Mouse (Mus musculus): ENCODE results near the gene Nf2. TPM values are rescaled to one million over a fixed set of nuclear protein-coding genes. Genes with fewer than 3 reads are reported as not detected.

Nf2 gene
- polyA plus RNA-seq, 1 experiment: 67.9 TPM

- DNase-seq (ENCODE audit: extremely low spot score in 1 of 2, low spot score in 1 of 2): no peak
These were observed 94.5 kb downstream of the Nf2 start for GRCm38 (mm10) chr11:4754867-4755266.

- DNase-seq (ENCODE audit: extremely low spot score in 1 of 2, low spot score in 1 of 2): no peak
These were observed 95.3 kb downstream of the Nf2 start for GRCm38 (mm10) chr11:4754036-4754435.

GRCm38 (mm10) chr11:4752836-4753235, 96.5 kb downstream of the Nf2 start:
- no peak for DNase-seq (ENCODE audit: extremely low spot score in 1 of 2, low spot score in 1 of 2)

GRCm38 (mm10) chr11:4750263-4750662, 99.1 kb downstream of the Nf2 start:
- no peak for DNase-seq (ENCODE audit: extremely low spot score in 1 of 2, low spot score in 1 of 2)

- DNase-seq (ENCODE audit: extremely low spot score in 1 of 2, low spot score in 1 of 2): no peak
These were observed 102.1 kb downstream of the Nf2 start for GRCm38 (mm10) chr11:4747285-4747684.

- no peak for DNase-seq (ENCODE audit: extremely low spot score in 1 of 2, low spot score in 1 of 2)
These were observed 102.6 kb downstream of the Nf2 start, which contains the start of gene Cabp7 for GRCm38 (mm10) chr11:4746733-4747132. Gene Cabp7 (minus strand): TSS chr11:4746778.

GRCm38 (mm10) chr11:4745969-4746368, 103.4 kb downstream of the Nf2 start:
- no peak for DNase-seq (ENCODE audit: extremely low spot score in 1 of 2, low spot score in 1 of 2)

GRCm38 (mm10) chr11:4744691-4745090, 104.6 kb downstream of the Nf2 start:
- no peak for DNase-seq (ENCODE audit: extremely low spot score in 1 of 2, low spot score in 1 of 2)

GRCm38 (mm10) chr11:4740785-4741184, 108.6 kb downstream of the Nf2 start:
- no peak for DNase-seq (ENCODE audit: extremely low spot score in 1 of 2, low spot score in 1 of 2)

GRCm38 (mm10) chr11:4738719-4739118, 110.6 kb downstream of the Nf2 start:
- DNase-seq (ENCODE audit: extremely low spot score in 1 of 2, low spot score in 1 of 2): no peak

GRCm38 (mm10) chr11:4737682-4738081, 111.7 kb downstream of the Nf2 start:
- no peak for DNase-seq (ENCODE audit: extremely low spot score in 1 of 2, low spot score in 1 of 2)

GRCm38 (mm10) chr11:4736355-4736754, 113.0 kb downstream of the Nf2 start:
- no peak for DNase-seq (ENCODE audit: extremely low spot score in 1 of 2, low spot score in 1 of 2)

- no peak for DNase-seq (ENCODE audit: extremely low spot score in 1 of 2, low spot score in 1 of 2)
These were observed 115.2 kb downstream of the Nf2 start for GRCm38 (mm10) chr11:4734179-4734578.

- DNase-seq (ENCODE audit: extremely low spot score in 1 of 2, low spot score in 1 of 2): no peak
These were observed 117.6 kb downstream of the Nf2 start for GRCm38 (mm10) chr11:4731781-4732180.

GRCm38 (mm10) chr11:4730913-4731312, 118.4 kb downstream of the Nf2 start:
- no peak for DNase-seq (ENCODE audit: extremely low spot score in 1 of 2, low spot score in 1 of 2)

- DNase-seq (ENCODE audit: extremely low spot score in 1 of 2, low spot score in 1 of 2): no peak
These were observed 119.2 kb downstream of the Nf2 start for GRCm38 (mm10) chr11:4730096-4730495.

GRCm38 (mm10) chr11:4729603-4730002, 119.7 kb downstream of the Nf2 start:
- DNase-seq (ENCODE audit: extremely low spot score in 1 of 2, low spot score in 1 of 2): no peak

- no peak for DNase-seq (ENCODE audit: extremely low spot score in 1 of 2, low spot score in 1 of 2)
These were observed 127.6 kb downstream of the Nf2 start for GRCm38 (mm10) chr11:4721728-4722127.

GRCm38 (mm10) chr11:4720900-4721580, 128.3 kb downstream of the Nf2 start:
- peak in 1 of 2 experiments; percentile 37 for DNase-seq (ENCODE audit: extremely low spot score in 1 of 2, low spot score in 1 of 2)

- no peak for DNase-seq (ENCODE audit: extremely low spot score in 1 of 2, low spot score in 1 of 2)
These were observed 128.9 kb downstream of the Nf2 start for GRCm38 (mm10) chr11:4720393-4720792.

- no peak for DNase-seq (ENCODE audit: extremely low spot score in 1 of 2, low spot score in 1 of 2)
These were observed 129.4 kb downstream of the Nf2 start for GRCm38 (mm10) chr11:4719961-4720360.

- DNase-seq (ENCODE audit: extremely low spot score in 1 of 2, low spot score in 1 of 2): no peak
These were observed 130.8 kb downstream of the Nf2 start for GRCm38 (mm10) chr11:4718548-4718947.
